Mouse (Mus musculus): ENCODE results near the gene Rab3il1. TPM values are rescaled to one million over a fixed set of nuclear protein-coding genes. Genes with fewer than 3 reads are reported as not detected.

Rab3il1 gene
- polyA plus RNA-seq, 1 experiment = 66.0 TPM

DNA sequence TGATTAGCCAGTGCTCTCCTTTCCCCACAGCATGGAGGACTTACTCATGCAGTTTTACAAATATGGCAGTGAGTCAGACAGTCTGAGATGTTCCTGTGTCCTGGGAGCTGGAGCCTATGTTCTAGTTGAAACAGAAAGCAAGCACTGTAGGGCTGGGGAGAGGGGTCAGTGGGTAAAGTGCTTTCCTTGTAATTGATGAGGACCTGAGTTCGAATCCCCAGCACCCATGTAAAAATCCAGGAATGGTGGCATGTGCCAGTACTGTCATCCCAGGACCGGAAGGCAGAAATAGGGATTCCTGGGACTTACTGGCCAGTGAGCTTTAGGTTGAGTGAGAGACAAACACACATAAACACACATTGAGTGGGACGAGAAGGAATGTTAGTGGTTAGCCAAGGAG is 55.2 kb downstream of the Rab3il1 start:
- DNase-seq = peak; percentile 1
- WGBS = 72% methylated on average over 3 of the region's 3 CpGs
- Histone ChIP-seq H3K4me1 (ENCODE audit: control insufficient read depth, insufficient read depth, low read length) (peaks cover 34% of the 10 kb centered on the region), H3K36me3 (ENCODE audit: control insufficient read depth, insufficient read depth, low read length) (peaks cover 2% of the 10 kb centered on the region; the same call in 1 of the 2 replicates), H3K27ac (ENCODE audit: insufficient read depth, low read depth, low read length) (peak overlapping the region; percentile 51), H3K27me3 (replicated peaks; ENCODE audit: control insufficient read depth, insufficient read depth, low read length) (no peaks in the 10 kb centered on the region), H3K4me3 (ENCODE audit: insufficient read depth, low read depth, low read length) (no peak overlapping the region)
- TF ChIP-seq POLR2A (IDR thresholded peaks at IDR 0.05; ENCODE audit: low read depth, low read length) = no peak
- no peak for TF ChIP-seq CTCF (conservative IDR thresholded peaks at IDR 0.05; ENCODE audit: insufficient read depth, insufficient read length, low read depth, low read length)

- 34% methylated on average over 11 of the region's 11 CpGs for WGBS
- Histone ChIP-seq H3K4me3 (ENCODE audit: insufficient read depth, low read depth, low read length) (no peak overlapping the region), H3K27me3 (replicated peaks; ENCODE audit: control insufficient read depth, insufficient read depth, low read length) (no peaks in the 10 kb centered on the region), H3K27ac (ENCODE audit: insufficient read depth, low read depth, low read length) (peak overlapping the region; percentile 78), H3K36me3 (ENCODE audit: control insufficient read depth, insufficient read depth, low read length) (peaks cover 2% of the 10 kb centered on the region; the same call in 1 of the 2 replicates), H3K4me1 (ENCODE audit: control insufficient read depth, insufficient read depth, low read length) (peaks cover 34% of the 10 kb centered on the region)
- TF ChIP-seq CTCF (conservative IDR thresholded peaks at IDR 0.05; ENCODE audit: insufficient read depth, insufficient read length, low read depth, low read length) = no peak
- no peak for TF ChIP-seq POLR2A (IDR thresholded peaks at IDR 0.05; ENCODE audit: low read depth, low read length)
- peak; percentile 97 for DNase-seq
Measured at GRCm38 (mm10) chr19:10057486-10058351, 56.2 kb downstream of the Rab3il1 start.

GRCm38 (mm10) chr19:10058352-10058825 is 56.9 kb downstream of the Rab3il1 start:
- Histone ChIP-seq H3K4me1 (ENCODE audit: control insufficient read depth, insufficient read depth, low read length) (peaks cover 34% of the 10 kb centered on the region), H3K4me3 (ENCODE audit: insufficient read depth, low read depth, low read length) (no peak overlapping the region), H3K27me3 (replicated peaks; ENCODE audit: control insufficient read depth, insufficient read depth, low read length) (no peaks in the 10 kb centered on the region), H3K36me3 (ENCODE audit: control insufficient read depth, insufficient read depth, low read length) (peaks cover 2% of the 10 kb centered on the region; the same call in 1 of the 2 replicates), H3K27ac (ENCODE audit: insufficient read depth, low read depth, low read length) (peak overlapping the region; percentile 78)
- TF ChIP-seq POLR2A (IDR thresholded peaks at IDR 0.05; ENCODE audit: low read depth, low read length) (no peak), CTCF (conservative IDR thresholded peaks at IDR 0.05; ENCODE audit: insufficient read depth, insufficient read length, low read depth, low read length) (no peak)
- WGBS = 69% methylated on average over 1 of the region's 1 CpGs
- DNase-seq = no peak

DNA sequence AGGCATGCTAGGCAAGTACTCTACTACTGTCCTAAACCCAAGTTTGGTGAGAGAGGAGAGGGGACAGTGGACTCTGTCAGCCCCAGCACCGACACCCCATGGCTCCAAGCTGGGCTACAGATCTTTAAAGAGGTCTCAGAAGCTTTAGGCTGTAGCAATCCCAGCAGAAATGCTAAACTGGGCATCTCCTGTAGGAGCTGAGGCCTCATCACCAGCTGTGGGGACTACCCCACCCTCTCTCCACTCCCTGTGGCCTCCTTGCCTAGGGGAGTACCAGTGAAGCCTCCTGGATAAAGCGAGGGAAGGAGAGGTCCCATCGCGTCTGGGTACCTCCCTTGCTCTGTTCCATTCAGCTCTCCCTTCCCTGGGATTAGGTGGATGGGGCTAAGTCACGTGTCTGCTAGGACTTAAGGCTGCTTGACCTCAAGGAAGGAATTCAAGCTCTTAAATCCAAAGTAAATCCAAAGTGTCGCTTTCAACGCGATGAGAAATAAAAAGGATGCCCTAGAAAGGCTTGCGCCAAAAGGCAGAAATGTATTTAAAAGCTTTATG is 57.5 kb downstream of the Rab3il1 start:
- Histone ChIP-seq H3K27me3 (replicated peaks; ENCODE audit: control insufficient read depth, insufficient read depth, low read length) (no peaks in the 10 kb centered on the region), H3K4me1 (ENCODE audit: control insufficient read depth, insufficient read depth, low read length) (peaks cover 34% of the 10 kb centered on the region), H3K27ac (ENCODE audit: insufficient read depth, low read depth, low read length) (0 out of 2 replicates have a peak overlapping the region, but pooled peaks have one; percentile 13), H3K36me3 (ENCODE audit: control insufficient read depth, insufficient read depth, low read length) (peaks cover 2% of the 10 kb centered on the region; the same call in 1 of the 2 replicates), H3K4me3 (ENCODE audit: insufficient read depth, low read depth, low read length) (no peak overlapping the region)
- 64% methylated on average over 9 of the region's 9 CpGs for WGBS
- TF ChIP-seq CTCF (conservative IDR thresholded peaks at IDR 0.05; ENCODE audit: insufficient read depth, insufficient read length, low read depth, low read length) (no peak), POLR2A (IDR thresholded peaks at IDR 0.05; ENCODE audit: low read depth, low read length) (no peak)
- no peak for DNase-seq

DNA sequence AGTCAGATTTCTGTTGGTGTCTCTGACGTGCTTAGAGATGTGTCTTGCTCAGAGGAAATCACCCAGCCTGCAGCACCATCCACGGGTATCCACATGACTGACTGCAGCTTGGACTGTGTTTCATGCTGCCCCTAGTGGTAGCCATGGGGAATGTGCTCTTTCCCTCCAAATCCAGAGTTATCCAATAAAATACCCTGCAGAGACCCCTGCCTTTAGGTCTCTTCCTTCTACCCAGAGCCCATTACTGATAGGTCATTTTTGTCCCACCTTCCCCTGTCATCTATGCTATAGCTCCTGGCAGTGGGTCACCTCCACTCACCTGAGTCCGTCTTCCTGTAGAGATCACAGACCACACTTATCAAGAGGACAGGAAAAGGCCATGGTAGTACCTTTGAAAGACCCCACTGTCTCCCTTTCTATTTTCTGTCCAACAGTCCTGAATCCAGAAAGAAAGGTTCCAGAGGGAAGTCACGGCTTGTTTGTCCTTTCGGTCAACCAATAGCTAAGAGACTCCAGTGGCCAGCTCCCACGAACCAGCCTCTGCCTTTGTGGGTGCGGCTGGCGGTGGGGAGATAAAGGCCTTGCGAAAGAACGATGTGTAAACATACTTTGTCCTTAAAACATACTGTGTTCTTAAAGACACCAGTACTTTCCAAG is 58.6 kb downstream of the Rab3il1 start:
- no peak for TF ChIP-seq POLR2A (IDR thresholded peaks at IDR 0.05; ENCODE audit: low read depth, low read length)
- peak; percentile 86 for TF ChIP-seq CTCF (conservative IDR thresholded peaks at IDR 0.05; ENCODE audit: insufficient read depth, insufficient read length, low read depth, low read length)
- 51% methylated on average over 10 of the region's 10 CpGs for WGBS
- peak; percentile 67 for DNase-seq
- no peak overlapping the region for H3K27ac ChIP-seq (ENCODE audit: insufficient read depth, low read depth, low read length)
- peaks cover 36% of the 10 kb centered on the region for H3K4me1 ChIP-seq (ENCODE audit: control insufficient read depth, insufficient read depth, low read length)
- no peak overlapping the region for H3K4me3 ChIP-seq (ENCODE audit: insufficient read depth, low read depth, low read length)
- no peaks in the 10 kb centered on the region; the same call in 1 of the 2 replicates for H3K36me3 ChIP-seq (ENCODE audit: control insufficient read depth, insufficient read depth, low read length)
- H3K27me3 ChIP-seq (replicated peaks; ENCODE audit: control insufficient read depth, insufficient read depth, low read length) = no peaks in the 10 kb centered on the region

- 70% methylated on average over 8 of the region's 8 CpGs for WGBS
- Histone ChIP-seq H3K36me3 (ENCODE audit: control insufficient read depth, insufficient read depth, low read length) (no peaks in the 10 kb centered on the region; the same call in 1 of the 2 replicates), H3K27ac (ENCODE audit: insufficient read depth, low read depth, low read length) (no peak overlapping the region), H3K4me3 (ENCODE audit: insufficient read depth, low read depth, low read length) (no peak overlapping the region), H3K27me3 (replicated peaks; ENCODE audit: control insufficient read depth, insufficient read depth, low read length) (no peaks in the 10 kb centered on the region), H3K4me1 (ENCODE audit: control insufficient read depth, insufficient read depth, low read length) (peaks cover 31% of the 10 kb centered on the region)
- TF ChIP-seq CTCF (conservative IDR thresholded peaks at IDR 0.05; ENCODE audit: insufficient read depth, insufficient read length, low read depth, low read length) = no peak
- no peak for TF ChIP-seq POLR2A (IDR thresholded peaks at IDR 0.05; ENCODE audit: low read depth, low read length)
- no peak for DNase-seq
Measured at GRCm38 (mm10) chr19:10060783-10061590, 59.5 kb downstream of the Rab3il1 start.
